Mouse (Mus musculus): Measurements from ENCODE around the gene Atg5.
"Not testable (repeated sequence)": the region's sequence is repeated elsewhere in the genome, so short reads cannot be mapped to it uniquely, and the experiment has no call there.

The Atg5 gene

DNA sequence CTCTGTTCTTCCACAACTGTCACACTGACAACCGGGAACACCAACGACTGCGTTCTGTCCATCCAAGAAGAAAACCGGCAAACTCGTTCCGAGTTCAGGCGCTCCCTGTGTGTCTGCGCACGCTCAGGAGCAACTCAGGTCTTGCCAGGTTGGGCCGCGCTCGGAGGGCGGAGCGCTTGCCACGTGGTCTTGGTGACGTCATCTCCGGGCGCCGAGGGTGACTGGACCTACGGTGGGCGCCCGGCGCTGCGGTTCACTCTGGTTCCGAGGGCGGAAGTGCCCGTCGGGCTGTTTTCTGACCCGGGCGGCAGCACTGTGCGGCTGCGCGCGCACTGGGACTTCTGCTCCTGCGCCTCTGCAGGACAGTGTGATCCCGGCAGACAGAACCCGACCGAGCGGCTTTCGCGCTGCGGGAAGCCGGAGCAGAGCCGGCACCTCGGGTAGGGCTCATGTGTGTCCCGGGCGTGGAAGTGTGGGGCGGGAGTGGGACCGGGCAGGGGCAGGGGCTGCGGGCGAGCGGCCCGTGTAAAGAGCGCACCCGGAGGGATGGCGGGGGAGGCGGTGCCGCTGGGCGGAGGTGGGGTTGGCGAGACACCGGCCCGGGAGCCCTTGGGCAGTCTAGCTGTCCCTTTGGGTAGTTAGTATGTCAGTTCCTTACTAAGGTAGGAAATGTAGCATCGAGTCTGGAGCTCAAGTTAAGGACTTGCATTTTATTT lies at the start of gene Atg5:
Gene Atg5 (plus strand): TSS at position 214 of the 716 bp plus-strand sequence.
- DNase-seq (ENCODE audit: low read depth, low spot score) = peak; percentile 97

DNA sequence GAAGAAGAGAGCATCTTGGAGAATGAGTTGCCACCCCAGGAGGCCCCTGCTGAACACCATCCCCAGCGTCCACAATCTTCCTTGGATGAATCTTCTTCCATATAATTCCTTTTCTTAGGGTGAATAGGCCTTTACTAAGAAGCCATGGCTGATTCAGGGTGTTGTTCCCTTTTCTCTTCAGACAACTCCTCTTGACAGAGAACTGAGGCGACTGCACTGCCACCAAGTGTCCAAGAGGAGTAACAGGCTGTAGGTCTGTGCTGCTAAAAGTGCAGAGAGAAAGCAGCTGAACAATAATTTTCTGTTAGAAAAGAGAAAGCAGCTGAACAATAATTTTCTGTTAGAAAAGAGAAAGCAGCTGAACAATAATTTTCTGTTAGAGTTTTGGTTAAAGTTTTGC lies 49.1 kb upstream of the Atg5 start:
- peak; percentile 17 for DNase-seq (ENCODE audit: low read depth, low spot score)

DNA sequence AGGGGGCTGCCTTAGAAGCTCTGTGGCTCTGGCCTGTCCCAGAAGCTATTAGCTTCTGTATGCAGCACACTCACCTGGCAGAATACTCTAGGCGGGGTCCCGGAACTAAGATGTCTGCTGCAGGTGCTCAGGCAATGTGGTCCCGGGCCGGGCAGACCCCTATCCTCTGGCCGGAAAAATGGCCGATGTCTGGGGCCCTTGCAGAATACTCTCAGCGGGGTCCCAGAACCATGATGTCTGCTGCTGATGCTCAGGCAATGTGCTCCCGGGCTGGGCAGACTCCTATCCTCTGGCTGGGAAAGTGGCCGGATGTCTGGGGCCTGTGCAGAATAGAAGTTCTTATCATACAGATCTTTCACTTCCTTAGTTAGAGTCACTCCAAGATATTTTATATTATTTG lies 43.8 kb upstream of the Atg5 start:
- DNase-seq (ENCODE audit: low read depth, low spot score) = no peak

DNA sequence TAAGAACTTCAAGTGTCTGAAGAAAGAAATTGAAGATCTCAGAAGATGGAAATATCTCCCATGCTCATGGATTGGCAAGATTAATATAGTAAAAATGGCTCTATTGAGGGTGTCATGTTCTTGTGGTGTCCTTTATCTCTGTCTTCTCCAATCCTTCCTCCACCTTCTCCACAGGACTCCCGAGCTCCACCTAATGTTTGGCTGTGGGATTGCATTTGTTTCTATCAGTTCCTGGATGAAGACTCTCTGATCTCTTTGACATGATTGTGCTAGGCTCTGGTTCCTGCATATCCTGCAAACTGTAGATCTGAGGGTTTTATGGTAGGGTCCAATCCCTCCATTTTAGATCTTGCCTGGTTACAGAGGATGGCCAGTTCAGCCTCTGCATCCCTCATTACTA lies 34.8 kb upstream of the Atg5 start:
- DNase-seq (ENCODE audit: low read depth, low spot score) = peak; percentile 64

DNA sequence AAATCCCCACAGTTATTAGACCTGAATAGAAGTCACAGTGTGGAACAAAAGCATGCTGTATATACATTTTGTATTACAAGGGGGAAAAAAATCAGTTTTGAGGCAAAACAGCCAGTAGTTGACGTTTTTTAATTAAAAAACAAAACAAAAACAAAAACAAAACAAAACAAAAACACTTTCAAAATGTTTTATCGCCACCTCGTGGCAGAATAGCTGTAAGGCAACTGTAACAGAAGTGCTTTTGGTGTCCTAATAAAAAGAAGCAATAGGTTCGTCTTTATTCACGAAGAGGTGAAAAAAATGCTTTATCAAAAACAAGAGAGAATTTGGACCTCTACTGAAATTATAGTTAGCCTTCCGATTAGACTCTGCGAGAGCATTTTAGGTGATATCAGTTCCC lies 32.9 kb upstream of the Atg5 start:
- DNase-seq (ENCODE audit: low read depth, low spot score) = not testable (repeated sequence)

DNA sequence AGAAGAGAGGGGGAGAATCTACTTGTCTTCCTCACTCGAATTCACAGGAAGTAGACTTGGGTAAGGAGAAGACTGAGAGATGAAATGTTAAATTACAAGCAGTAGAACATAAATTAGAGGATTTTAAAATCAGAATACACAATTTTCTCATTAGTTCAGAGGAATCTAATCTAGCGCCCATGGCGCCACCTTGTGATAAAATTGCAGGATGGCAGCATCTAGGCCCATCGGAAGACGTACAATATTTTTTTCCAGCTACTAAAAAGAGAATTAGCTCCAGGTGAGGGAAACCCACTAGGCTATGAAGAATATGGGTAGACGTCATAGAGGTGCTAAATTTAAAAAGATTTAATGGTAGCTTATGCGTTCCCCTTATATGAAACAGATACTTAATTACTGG lies 11.5 kb upstream of the Atg5 start:
- DNase-seq (ENCODE audit: low read depth, low spot score) = peak; percentile 50

DNA sequence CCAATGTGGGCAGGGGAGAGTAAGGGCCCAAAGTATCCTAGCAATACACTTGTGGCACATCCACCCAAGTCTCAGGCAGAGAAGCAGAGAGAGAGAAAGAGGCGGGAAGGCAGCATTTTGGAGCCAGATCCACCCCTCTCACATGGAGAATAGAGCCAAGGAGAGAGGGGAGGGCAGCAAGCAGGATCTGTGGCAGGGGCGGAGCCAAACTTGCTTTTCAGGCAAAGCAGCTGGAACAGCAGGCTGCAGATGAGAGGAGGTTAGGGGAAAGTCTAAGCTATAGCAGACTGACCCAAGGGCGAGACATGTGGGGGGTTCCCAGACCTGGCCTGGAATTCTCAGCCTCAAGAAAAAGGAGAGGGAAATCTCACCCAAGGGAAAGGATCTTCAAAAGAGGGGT lies 2.3 kb upstream of the Atg5 start:
- peak; percentile 85 for DNase-seq (ENCODE audit: low read depth, low spot score)

DNA sequence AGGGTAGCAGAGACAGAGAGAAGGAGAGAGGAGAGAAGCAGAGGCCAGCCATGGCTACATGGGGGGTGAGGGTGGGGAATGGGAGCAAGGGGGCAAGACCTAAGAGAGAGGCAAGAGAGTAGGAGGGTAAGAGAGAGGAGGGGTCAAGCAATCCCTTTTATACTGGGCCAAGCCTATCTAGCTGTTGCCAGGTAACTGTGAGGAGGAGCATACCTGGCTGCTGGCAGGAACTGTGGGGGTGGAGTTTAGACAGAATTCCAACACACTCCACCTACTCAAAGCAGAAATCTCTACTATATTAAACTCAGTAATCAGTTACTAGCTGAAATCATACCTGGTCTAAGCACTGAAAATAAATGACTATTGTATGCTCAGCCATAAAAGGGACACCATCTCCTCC lies 1.6 kb upstream of the Atg5 start:
- peak; percentile 81 for DNase-seq (ENCODE audit: low read depth, low spot score)

DNA sequence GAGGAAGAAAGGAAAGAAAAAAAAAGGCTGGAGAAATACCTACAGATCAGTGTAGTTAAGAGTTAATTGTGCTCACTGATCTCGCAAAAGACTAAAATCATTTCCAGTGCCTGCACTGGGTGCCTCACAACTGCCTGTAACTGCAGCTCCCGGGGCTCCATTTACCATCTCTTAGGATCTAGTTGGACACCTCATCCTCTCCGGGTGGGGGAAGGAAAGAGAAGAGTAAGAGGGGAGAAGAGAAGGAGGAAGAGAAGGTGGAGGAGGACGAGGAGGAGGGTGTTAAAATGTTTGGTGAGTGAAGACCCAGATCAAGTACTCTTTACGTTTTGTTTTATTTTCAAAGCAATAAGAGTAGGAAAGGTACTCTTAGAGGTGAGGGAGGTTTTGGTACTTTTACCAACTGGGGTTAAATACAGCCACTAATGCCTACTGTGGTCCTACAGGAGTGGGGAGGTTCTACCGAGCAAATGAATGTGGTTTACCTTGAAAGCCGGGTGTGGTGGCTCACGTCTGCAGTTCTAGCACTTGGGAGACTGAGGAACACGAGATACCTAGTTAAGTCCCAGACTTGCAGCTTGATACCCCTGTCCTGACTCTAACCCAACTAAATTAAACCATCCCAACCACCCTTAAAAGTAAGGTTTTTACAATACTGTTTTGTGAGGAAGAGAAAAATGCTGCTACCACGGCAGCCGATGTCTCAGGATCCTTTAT lies 574 bp upstream of the Atg5 start:
- peak; percentile 32 for DNase-seq (ENCODE audit: low read depth, low spot score)

DNA sequence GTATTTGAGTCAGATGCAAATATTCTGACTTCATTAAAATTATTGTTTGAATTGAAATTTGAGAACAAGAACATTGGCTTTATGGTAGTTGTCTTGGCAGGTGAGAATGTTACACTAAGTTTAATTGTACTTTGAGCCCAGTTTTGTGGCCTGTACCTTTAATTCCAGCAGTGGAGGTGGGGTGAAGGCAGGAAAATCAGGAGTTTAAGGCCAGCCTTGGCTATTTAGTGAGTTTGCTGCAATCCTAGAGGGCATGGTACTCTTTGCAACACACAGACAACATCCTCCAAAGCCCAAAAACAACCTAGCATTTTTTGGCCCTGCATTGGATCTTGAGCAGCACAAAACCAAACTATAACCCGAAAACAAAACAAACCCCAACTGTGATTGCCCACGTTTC lies 1.1 kb downstream of the Atg5 start:
- DNase-seq (ENCODE audit: low read depth, low spot score) = no peak

DNA sequence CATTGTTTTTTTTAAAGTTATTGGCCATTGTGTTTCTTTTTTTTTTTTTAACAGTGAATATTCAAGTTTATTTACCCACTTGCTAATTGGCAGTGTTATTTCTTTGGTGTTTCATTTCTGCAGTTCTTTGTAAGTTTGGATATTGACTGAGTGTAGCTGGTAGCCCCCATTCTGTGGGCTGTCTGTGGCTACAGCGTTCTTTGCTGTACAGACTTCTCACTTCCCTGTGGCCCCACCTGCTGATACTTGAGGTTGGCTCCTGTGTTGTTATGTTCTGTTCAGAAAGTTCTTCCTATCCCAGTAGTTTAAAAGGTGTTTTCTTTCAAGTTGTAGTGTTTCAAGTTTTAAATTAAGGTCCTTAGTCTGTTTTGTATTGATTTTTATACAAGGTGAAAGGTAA lies 14.2 kb downstream of the Atg5 start:
- DNase-seq (ENCODE audit: low read depth, low spot score) = no peak

DNA sequence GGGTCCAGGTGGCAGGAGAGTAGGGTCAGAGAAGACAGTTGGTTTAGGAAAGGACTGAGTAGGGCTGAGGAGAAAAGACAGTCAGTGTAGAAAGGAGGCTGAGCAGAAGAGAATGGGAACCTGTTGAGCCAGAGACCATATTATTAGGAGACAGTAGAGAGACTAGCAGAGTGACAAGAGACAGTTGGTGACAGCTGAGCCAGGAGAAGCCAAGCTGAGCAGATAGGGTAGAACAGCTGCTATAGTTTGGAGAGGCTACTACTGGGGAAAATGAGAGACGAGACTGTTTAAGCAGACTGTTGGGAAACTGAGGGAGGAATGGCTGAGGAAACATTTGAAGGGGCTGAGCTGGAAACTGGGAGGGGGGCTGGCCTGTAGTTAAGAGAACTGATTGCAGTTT lies 16.9 kb downstream of the Atg5 start:
- no peak for DNase-seq (ENCODE audit: low read depth, low spot score)

DNA sequence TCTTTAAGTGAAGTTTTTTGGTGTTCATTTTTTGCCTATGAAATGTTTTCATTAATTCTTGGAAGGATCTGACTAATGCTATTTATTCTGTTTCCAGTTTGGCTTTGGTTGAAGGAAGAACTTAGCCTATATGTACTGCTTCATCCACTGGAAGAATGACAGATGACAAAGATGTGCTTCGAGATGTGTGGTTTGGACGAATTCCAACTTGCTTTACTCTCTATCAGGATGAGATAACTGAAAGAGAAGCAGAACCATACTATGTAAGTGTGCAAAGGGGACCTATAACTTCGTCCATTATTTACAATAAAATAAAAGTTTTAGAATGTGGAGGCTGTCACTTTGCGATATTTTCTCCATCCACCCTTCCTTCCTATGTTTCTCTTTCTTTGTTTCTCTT lies 17.8 kb downstream of the Atg5 start:
- no peak for DNase-seq (ENCODE audit: low read depth, low spot score)

DNA sequence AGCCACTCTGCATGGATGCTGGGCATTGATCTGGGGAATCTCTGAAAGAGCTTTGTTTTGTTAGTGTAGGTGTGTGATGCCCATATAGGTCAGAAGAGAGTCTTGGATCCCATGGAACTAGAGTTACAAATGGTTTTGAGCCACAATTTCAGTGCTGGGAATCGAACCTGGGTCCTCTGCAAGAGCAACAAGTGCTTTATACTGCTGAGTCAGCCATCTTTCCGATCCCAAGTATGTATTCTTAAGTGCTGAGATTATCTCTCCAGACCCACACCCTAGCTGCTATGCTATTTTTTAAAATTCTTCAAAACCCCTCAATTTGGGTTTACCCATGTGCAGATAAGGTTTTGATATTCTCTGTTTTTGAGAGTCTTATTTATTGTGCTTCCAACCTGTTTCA lies 22.7 kb downstream of the Atg5 start:
- no peak for DNase-seq (ENCODE audit: low read depth, low spot score)

DNA sequence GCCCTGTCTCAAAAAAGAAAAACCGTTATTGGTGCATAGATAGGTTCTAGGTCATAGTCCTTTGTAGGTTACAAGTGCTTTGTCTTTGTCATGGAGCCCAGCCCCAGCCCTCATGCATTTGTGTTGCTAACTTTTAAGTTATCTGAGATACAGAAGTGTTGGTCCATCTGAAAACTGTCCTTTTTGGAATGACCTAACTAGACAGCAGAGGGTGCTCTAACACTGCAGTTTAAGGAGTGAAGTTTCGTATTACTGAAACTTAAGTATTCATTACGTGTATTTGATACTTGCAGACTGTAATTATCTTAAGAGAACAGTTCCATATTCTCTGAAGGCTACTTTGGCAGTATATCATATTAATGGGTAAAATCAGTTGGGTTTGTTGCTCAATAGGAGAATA lies 24.0 kb downstream of the Atg5 start:
- peak; percentile 31 for DNase-seq (ENCODE audit: low read depth, low spot score)

DNA sequence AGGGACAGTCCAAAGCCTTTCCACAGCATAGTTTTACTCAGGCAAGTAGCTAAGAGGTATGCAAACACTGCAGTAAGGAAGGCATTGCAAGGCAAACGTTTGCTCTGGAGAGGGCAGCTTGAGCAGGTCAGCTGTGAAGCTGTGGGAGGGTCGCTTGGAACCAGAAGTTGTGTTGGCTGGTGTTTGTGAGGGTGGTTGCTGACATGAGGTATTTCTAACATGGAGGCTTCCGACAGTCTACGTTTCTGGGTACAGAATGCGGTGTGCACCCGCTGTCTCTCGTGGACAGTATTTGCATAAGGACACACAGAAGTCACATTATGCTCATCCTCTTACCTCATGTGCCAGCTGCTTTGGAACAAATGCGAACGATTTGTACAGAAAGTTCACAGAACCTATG lies 31.0 kb downstream of the Atg5 start:
- no peak for DNase-seq (ENCODE audit: low read depth, low spot score)

DNA sequence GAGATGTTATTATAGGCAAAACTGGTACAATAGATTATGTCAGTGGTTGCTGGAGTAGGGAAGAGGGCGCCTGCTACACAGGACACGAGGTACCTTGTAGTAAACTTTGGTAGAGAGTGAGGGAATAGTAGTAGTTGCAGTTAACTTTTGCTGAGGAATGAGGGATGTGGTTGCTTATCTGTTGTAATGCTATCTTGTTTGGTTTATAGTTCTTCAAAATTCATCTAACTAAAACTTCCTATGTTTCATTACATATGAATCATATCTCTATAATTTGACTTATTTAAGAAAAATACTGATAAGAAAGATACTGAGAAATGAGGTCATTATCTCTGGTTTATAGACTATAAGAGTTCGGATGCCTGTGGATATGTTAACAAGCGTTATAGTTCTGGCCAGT lies 31.9 kb downstream of the Atg5 start:
- DNase-seq (ENCODE audit: low read depth, low spot score) = no peak

DNA sequence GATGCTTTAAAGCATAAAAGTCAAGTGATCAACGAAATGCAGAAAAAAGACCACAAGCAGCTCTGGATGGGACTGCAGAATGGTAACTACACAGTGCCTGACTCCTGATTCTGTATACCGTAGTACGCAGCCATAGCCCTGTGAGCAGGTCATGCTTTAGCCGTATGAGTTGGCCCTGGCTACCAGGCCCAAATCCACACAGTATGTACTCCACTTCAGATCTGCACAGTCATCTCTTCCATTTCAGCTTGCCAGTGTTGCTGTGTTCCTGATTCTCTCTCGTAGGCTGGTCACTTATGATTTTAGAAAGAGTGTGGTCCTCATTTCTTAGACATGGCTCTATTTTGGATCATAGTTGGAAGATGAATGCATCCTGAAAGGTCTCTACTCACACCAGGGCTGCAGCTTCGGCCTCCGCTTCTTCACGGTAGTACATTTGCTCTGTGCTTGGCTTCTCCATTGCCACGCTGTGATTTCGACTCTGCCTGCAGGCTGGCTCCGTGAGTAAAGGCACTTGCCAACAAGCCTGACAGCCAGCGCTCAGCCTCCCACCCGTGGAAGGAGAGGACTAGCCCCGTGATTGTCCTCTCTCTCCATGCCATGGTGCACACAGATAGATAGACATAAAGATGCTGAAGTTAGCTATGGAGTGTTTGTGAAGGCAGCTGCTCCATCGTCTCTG lies 35.6 kb downstream of the Atg5 start:
- no peak for DNase-seq (ENCODE audit: low read depth, low spot score)

DNA sequence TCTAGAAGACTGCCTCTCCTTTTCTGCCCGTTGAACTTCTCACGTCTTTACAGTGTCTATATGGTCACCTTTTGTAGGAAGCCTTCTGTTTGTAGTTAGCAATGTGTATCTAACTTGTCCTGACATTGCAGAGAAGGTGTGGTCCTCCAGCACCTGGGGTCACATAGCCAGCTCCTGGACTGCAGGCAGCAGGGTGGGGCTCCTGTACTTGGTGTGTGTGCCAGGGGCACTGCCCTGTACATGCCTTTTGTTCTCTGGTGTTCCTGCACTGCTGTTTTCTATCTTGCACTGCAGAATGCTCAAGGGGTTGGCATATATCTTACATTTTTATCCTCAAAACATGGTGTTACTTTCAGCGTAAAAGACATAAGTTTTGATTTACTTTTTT lies 36.2 kb downstream of the Atg5 start:
- no peak for DNase-seq (ENCODE audit: low read depth, low spot score)

DNA sequence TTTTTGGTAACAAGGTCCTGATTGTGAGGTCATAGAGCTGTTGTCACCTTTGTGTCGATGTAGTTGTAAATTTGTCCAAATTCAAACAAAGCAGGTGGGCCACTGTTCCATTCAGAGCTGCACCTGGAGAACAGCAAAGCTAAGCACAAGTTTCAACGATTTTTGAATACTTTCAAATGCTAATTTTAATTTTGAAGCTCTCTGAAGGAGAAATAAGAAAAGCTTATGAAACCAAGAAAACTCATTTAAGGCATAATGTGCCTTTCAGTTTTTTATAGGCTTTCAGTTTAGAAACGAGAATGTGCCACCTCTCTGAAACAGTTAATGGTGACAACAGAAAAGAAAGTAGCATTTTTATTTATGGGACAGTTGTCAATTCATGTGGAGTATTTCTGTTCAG lies 36.7 kb downstream of the Atg5 start:
- no peak for DNase-seq (ENCODE audit: low read depth, low spot score)

DNA sequence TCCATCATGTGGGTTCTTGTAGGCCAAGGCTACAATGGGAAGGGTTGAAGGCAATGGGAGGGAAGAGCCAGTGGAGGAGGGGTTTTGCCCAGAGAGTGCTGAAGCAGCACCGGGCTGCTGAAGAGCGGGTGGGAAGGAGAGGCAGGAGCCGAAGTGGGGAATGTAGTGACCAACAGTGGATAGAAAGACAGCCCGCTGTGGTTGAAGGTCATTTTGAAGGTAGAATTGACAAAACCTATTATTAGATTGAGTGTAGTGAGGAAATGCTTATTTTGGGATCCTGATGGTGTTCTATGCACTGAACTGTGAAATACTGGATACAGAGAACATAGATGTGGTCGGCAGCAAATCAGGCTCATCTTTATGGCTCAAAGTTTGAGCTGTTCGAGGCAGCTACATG lies 38.1 kb downstream of the Atg5 start:
- peak; percentile 55 for DNase-seq (ENCODE audit: low read depth, low spot score)

DNA sequence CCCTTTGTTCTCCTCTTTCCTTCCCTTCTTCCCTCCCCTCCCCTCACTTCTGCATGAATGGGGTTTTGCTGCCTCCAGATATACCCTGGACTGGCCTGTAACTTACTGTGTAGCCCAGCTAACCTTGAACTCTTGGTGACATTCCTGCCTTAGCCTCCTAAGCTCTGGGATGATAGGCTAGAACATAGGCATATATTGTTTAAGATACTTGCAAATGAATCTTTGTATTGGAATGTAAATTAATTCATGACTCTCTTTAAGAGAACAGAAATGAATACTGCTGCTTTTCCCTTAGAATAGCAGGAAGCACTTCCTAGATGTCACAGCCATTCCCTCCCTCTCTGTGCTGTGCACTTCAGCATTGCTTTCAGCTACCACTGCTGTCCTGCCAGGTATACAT lies 40.1 kb downstream of the Atg5 start:
- peak; percentile 75 for DNase-seq (ENCODE audit: low read depth, low spot score)

DNA sequence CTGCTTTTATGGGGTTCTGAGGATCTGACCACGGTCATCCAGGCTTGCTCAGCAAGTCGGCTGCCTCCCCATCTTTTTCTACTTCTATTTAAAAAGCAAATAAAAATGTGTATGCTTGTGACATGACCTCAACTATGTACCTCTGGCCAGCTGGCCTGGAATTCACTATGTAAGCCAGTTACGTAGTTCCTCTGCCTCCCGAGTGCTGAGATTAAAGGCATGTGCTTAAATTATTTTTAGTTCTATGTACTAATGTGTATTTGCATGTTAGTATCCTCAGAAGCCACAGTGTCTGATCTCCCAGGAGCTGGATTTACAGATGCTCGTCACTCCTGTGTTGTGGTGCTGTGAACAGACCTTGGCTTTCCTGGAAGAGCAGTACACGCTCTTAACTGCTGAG lies 41.1 kb downstream of the Atg5 start:
- DNase-seq (ENCODE audit: low read depth, low spot score) = no peak

Measured in R1 (cell line).